Mouse (Mus musculus) kidney, postnatal 0 days (tissue): Measurements from ENCODE around the gene Csrnp1. TPM values are rescaled to one million over a fixed set of nuclear protein-coding genes. Genes with fewer than 3 reads are reported as not detected.
A peak's percentile ranks its signal among the peaks of the same experiment; 100 is the strongest.

Experiments used
- ATAC-seq: fragments of 200-750 bp; cut with Nextera tagmentation; replicated peaks from 2 replicates; pipeline ENCODE4 v1.8.0; 2017; ENCODE audit warnings: low read depth, moderate number of reproducible peaks, moderate TSS enrichment, moderate library complexity; ENCODE audit not compliant: low FRiP score
- DNase-seq: peaks from one replicate; pipeline ENCODE4 v3.0.0-alpha.2; 2016; ENCODE audit warnings: low spot score
- H3K27ac ChIP-seq: fragments of 300-500 bp; sonication (generic); 2 replicates; pipeline ENCODE4 v1.5.1; 2014; ENCODE audit warnings: mild to moderate bottlenecking
- H3K27me3 ChIP-seq: fragments of 300-500 bp; sonication (generic); 2 replicates; pipeline ENCODE4 v1.6.1; 2014; ENCODE audit warnings: low read length, mixed read lengths; ENCODE audit not compliant: insufficient read depth
- H3K36me3 ChIP-seq: fragments of 300-500 bp; sonication (generic); 2 replicates; pipeline ENCODE4 v1.6.1; 2014; ENCODE audit warnings: low read length, mixed read lengths; ENCODE audit not compliant: insufficient read depth
- H3K4me1 ChIP-seq: fragments of 300-500 bp; sonication (generic); replicated peaks from 2 replicates; pipeline ENCODE4 v1.6.1; 2014; ENCODE audit warnings: antibody characterized with exemption, low read length, mixed read lengths; ENCODE audit not compliant: insufficient read depth
- H3K4me2 ChIP-seq: fragments of 300-500 bp; sonication (generic); 2 replicates; pipeline ENCODE4 v1.6.1; 2014; ENCODE audit warnings: mild to moderate bottlenecking, low read length, moderate library complexity, mixed read lengths
- H3K4me3 ChIP-seq: fragments of 300-500 bp; sonication (generic); replicated peaks from 2 replicates; pipeline ENCODE4 v1.5.1; 2014; ENCODE audit warnings: low read depth, low read length
- H3K9ac ChIP-seq: fragments of 300-500 bp; sonication (generic); 2 replicates; pipeline ENCODE4 v1.6.1; 2014; ENCODE audit warnings: low read depth, low read length
- H3K9me3 ChIP-seq: fragments of 300-500 bp; sonication (generic); replicated peaks from 2 replicates; pipeline ENCODE4 v1.6.1; 2016; ENCODE audit warnings: low read length, inconsistent platforms, mixed read lengths
- CTCF ChIP-seq: IDR thresholded peaks from 2 replicates; pipeline ENCODE4 v1.5.1; 2016; ENCODE audit warnings: antibody characterized with exemption, low read depth, mild to moderate bottlenecking, moderate library complexity
- WGBS: fragments of 180-500 bp; shearing (Covaris S2); extraction: QIAGEN DNeasy Blood & Tissue Kit; methylation state at CpG from one replicate; pipeline ENCODE4 v1.1.7; 2014; 5-methylcytosine and 5-hydroxymethylcytosine counted together
- polyA plus RNA-seq: library from polyadenylated mRNA; unstranded; fragments of >200 nt; fragmentation: Nextera tagmentation; extraction: Ambion mirVana; gene quantifications from 2 replicates; pipeline ENCODE4 v1.2.1, GENCODE M21; 2015

The Csrnp1 gene
- polyA plus RNA-seq, 1 experiment from 2014 or later, result 4.8 TPM

GRCm38 (mm10) chr9:119962987-119963667 lies 21.3 kb downstream of the Csrnp1 start:
- Histone ChIP-seq H3K27ac (no peak overlapping the region), H3K9me3 (no peaks in the 10 kb centered on the region), H3K27me3 (no peaks in the 10 kb centered on the region), H3K36me3 (no peaks in the 10 kb centered on the region), H3K4me1 (no peaks in the 10 kb centered on the region), H3K4me3 (no peak overlapping the region), H3K4me2 (peak overlapping the region; percentile 38), H3K9ac (no peak overlapping the region)
- 11% methylated on average over 21 of the region's 21 CpGs for WGBS
- DNase-seq, result peak; percentile 88
- peak; percentile 94 for TF ChIP-seq CTCF
- ATAC-seq, result peak; percentile 69

- no peak overlapping the region for H3K9ac ChIP-seq
- H3K36me3 ChIP-seq, result no peaks in the 10 kb centered on the region
- no peak overlapping the region for H3K4me2 ChIP-seq
- no peak overlapping the region for H3K4me3 ChIP-seq
- ATAC-seq, result no peak
- TF ChIP-seq CTCF, result no peak
- H3K4me1 ChIP-seq, result no peaks in the 10 kb centered on the region
- DNase-seq, result no peak
- no peak overlapping the region for H3K27ac ChIP-seq
- WGBS, result 70% methylated on average over 4 of the region's 4 CpGs
- no peaks in the 10 kb centered on the region for H3K9me3 ChIP-seq
- H3K27me3 ChIP-seq, result no peaks in the 10 kb centered on the region
Observed at GRCm38 (mm10) chr9:119962216-119962615, 22.2 kb downstream of the Csrnp1 start.

- no peak overlapping the region for H3K27ac ChIP-seq
- no peak for TF ChIP-seq CTCF
- 67% methylated on average over 9 of the region's 9 CpGs for WGBS
Observed at GRCm38 (mm10) chr9:119958835-119959234, 25.6 kb downstream of the Csrnp1 start.

GRCm38 (mm10) chr9:119951388-119951787 lies 33.1 kb downstream of the Csrnp1 start:
- H3K27me3 ChIP-seq, result no peaks in the 10 kb centered on the region
- no peak for TF ChIP-seq CTCF
- no peak overlapping the region for H3K27ac ChIP-seq
- H3K36me3 ChIP-seq, result no peaks in the 10 kb centered on the region
- H3K4me1 ChIP-seq, result no peaks in the 10 kb centered on the region
- no peak overlapping the region for H3K4me2 ChIP-seq
- no peaks in the 10 kb centered on the region for H3K9me3 ChIP-seq
- no peak overlapping the region for H3K4me3 ChIP-seq
- ATAC-seq (no peak), DNase-seq (no peak)
- 86% methylated on average over 9 of the region's 9 CpGs for WGBS
- no peak overlapping the region for H3K9ac ChIP-seq

More at GRCm38 (mm10) chr9:119958835-119959234, 25.6 kb downstream of the Csrnp1 start:
- H3K9ac ChIP-seq, result no peak overlapping the region
- ATAC-seq, result no peak
- H3K27me3 ChIP-seq, result no peaks in the 10 kb centered on the region
- H3K4me1 ChIP-seq, result no peaks in the 10 kb centered on the region
- no peak overlapping the region for H3K4me2 ChIP-seq
- DNase-seq, result no peak
- H3K4me3 ChIP-seq, result no peak overlapping the region
- H3K9me3 ChIP-seq, result no peaks in the 10 kb centered on the region
- no peaks in the 10 kb centered on the region for H3K36me3 ChIP-seq

DNA sequence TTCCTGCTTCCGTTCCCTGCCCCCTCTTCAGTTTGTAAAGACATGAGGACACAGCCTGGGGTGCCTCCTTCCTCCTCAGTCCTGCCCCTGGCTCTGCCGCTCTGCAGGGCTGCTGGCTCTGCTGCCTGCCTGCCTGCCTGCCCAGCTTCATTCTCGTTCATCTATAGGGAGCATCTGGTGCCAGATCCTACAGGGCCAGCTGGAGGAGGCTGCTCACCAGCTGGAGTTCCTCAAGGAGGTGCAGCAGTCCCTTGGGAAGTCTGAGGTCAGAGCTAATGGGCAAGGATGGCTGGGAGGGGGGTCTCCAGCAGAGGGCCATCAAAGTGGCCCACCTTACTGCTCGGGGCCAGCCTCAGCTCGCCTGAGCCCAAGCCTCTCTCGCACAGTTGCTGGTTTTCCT lies 34.0 kb downstream of the Csrnp1 start:
- 28% methylated on average over 6 of the region's 6 CpGs for WGBS
- Histone ChIP-seq H3K9ac (no peak overlapping the region), H3K4me2 (no peak overlapping the region), H3K4me1 (no peaks in the 10 kb centered on the region), H3K4me3 (no peak overlapping the region), H3K9me3 (no peaks in the 10 kb centered on the region), H3K27ac (no peak overlapping the region), H3K27me3 (no peaks in the 10 kb centered on the region), H3K36me3 (no peaks in the 10 kb centered on the region)
- no peak for TF ChIP-seq CTCF
- ATAC-seq, result no peak
- DNase-seq, result peak; percentile 31

DNA sequence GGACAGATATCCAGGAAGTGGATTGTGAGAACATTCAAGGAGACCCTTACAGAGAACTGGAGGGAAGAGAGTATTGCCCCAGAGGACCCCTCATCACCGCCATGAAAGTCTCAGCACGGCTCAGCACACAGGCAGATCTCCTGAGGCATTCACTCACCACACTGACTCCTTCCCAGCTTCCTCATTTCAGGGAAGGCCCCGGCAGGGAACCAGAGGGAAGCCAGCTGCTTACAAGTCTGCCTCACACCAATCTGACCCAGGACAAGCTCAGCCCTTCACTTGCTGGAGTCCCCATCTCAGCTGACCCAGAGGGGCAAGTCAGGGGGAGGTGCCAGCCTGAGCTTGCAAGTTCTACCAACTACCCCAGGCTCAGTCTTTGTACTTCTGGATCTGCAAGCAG lies 35.7 kb downstream of the Csrnp1 start:
- Histone ChIP-seq H3K4me3 (no peak overlapping the region), H3K36me3 (no peaks in the 10 kb centered on the region), H3K4me1 (no peaks in the 10 kb centered on the region), H3K9ac (0 out of 2 replicates have a peak overlapping the region, but pooled peaks have one; percentile 31), H3K9me3 (no peaks in the 10 kb centered on the region), H3K27me3 (no peaks in the 10 kb centered on the region), H3K27ac (no peak overlapping the region), H3K4me2 (no peak overlapping the region)
- DNase-seq (peak; percentile 25), ATAC-seq (no peak)
- no peak for TF ChIP-seq CTCF
- 22% methylated on average over 3 of the region's 3 CpGs for WGBS
